Mouse (Mus musculus) erythroblast, embryonic 14.5 days (primary cell): ENCODE results near the gene Gemin6. TPM values are rescaled to one million over a fixed set of nuclear protein-coding genes. Genes with fewer than 3 reads are reported as not detected.
A peak's percentile ranks its signal among the peaks of the same experiment; 100 is the strongest.
"Not testable (repeated sequence)": the region's sequence is repeated elsewhere in the genome, so short reads cannot be mapped to it uniquely, and the experiment has no call there.

Source experiments
- H3K27me3 ChIP-seq: 2 replicates; pipeline ENCODE4 v1.6.1; 2012; ENCODE audit warnings: inconsistent platforms; ENCODE audit not compliant: control insufficient read depth
- H3K36me3 ChIP-seq: 2 replicates; pipeline ENCODE4 v1.6.1; 2012; ENCODE audit warnings: mild to moderate bottlenecking, inconsistent platforms; ENCODE audit not compliant: control insufficient read depth
- H3K4me1 ChIP-seq: 2 replicates; pipeline ENCODE4 v1.6.1; 2012; ENCODE audit warnings: inconsistent platforms; ENCODE audit not compliant: control insufficient read depth
- H3K4me3 ChIP-seq: replicated peaks from 2 replicates; pipeline ENCODE3; 2012; ENCODE audit warnings: moderate library complexity, mild to moderate bottlenecking, inconsistent platforms
- H3K9me3 ChIP-seq: 2 replicates; pipeline ENCODE4 v1.6.1; 2012; ENCODE audit warnings: low read length, inconsistent platforms, mixed read lengths; ENCODE audit not compliant: control insufficient read depth
- GATA1 ChIP-seq: IDR thresholded peaks from 2 replicates; pipeline ENCODE4 v1.6.1; 2012; ENCODE audit warnings: low read length, inconsistent platforms, mixed read lengths
- TAL1 ChIP-seq: IDR thresholded peaks from 3 replicates; pipeline ENCODE4 v1.6.1; 2012; ENCODE audit warnings: low read length, inconsistent platforms, mixed read lengths
- polyA plus RNA-seq: library from polyadenylated mRNA; stranded (reverse); fragments of >175 nt; gene quantifications from 2 replicates; pipeline ENCODE4 v1.2.3, GENCODE M21; 2012

The Gemin6 gene
- polyA plus RNA-seq = not detected in 2 replicates

- H3K9me3 ChIP-seq = no peaks in the 10 kb centered on the region
- H3K27me3 ChIP-seq = no peaks in the 10 kb centered on the region
- H3K4me3 ChIP-seq = peak within 1 kb of the TSS; percentile 76
- TF ChIP-seq GATA1 = no peak
- TF ChIP-seq TAL1 = no peak
- peaks cover 16% of the 10 kb centered on the region for H3K36me3 ChIP-seq
- peaks cover 27% of the 10 kb centered on the region for H3K4me1 ChIP-seq
Measured at GRCm38 (mm10) chr17:80224326-80225116, at the start of gene Gemin6. Gene Gemin6, plus strand, starts transcription at chr17:80224441.

- Histone ChIP-seq H3K4me3 (no peak overlapping the region), H3K36me3 (no peaks in the 10 kb centered on the region)
Measured at GRCm38 (mm10) chr17:80174699-80175385, 49.4 kb upstream of the Gemin6 start.

GRCm38 (mm10) chr17:80175386-80175739 lies 48.9 kb upstream of the Gemin6 start:
- no peaks in the 10 kb centered on the region for H3K36me3 ChIP-seq
- no peaks in the 10 kb centered on the region for H3K4me1 ChIP-seq
- no peak overlapping the region for H3K4me3 ChIP-seq
- H3K9me3 ChIP-seq = no peaks in the 10 kb centered on the region
- no peak for TF ChIP-seq GATA1
- no peak for TF ChIP-seq TAL1
- peaks cover 3% of the 10 kb centered on the region; the same call in 1 of the 2 replicates for H3K27me3 ChIP-seq

More at GRCm38 (mm10) chr17:80174699-80175385, 49.4 kb upstream of the Gemin6 start:
- Histone ChIP-seq H3K9me3 (no peaks in the 10 kb centered on the region), H3K4me1 (no peaks in the 10 kb centered on the region), H3K27me3 (peaks cover 3% of the 10 kb centered on the region; the same call in 1 of the 2 replicates)
- TF ChIP-seq GATA1 = no peak
- no peak for TF ChIP-seq TAL1

GRCm38 (mm10) chr17:80175966-80176365 lies 48.3 kb upstream of the Gemin6 start:
- H3K4me1 ChIP-seq = no peaks in the 10 kb centered on the region
- H3K36me3 ChIP-seq = no peaks in the 10 kb centered on the region
- peaks cover 3% of the 10 kb centered on the region; the same call in 1 of the 2 replicates for H3K27me3 ChIP-seq
- H3K9me3 ChIP-seq = no peaks in the 10 kb centered on the region
- TF ChIP-seq TAL1 = no peak
- no peak for TF ChIP-seq GATA1
- H3K4me3 ChIP-seq = no peak overlapping the region

- H3K4me1 ChIP-seq, H3K27me3 ChIP-seq: not testable (repeated sequence)
Measured at GRCm38 (mm10) chr17:80178846-80179245, 45.4 kb upstream of the Gemin6 start.

GRCm38 (mm10) chr17:80179959-80180358 lies 44.3 kb upstream of the Gemin6 start:
- no peak overlapping the region for H3K4me3 ChIP-seq
- no peaks in the 10 kb centered on the region for H3K4me1 ChIP-seq
- no peaks in the 10 kb centered on the region for H3K27me3 ChIP-seq
- H3K9me3 ChIP-seq = no peaks in the 10 kb centered on the region
- TF ChIP-seq GATA1 (no peak), TAL1 (no peak)
- no peaks in the 10 kb centered on the region; the same call in 1 of the 2 replicates for H3K36me3 ChIP-seq

More at GRCm38 (mm10) chr17:80178846-80179245, 45.4 kb upstream of the Gemin6 start:
- H3K4me3 ChIP-seq, H3K9me3 ChIP-seq, H3K36me3 ChIP-seq: not testable (repeated sequence)

- Histone ChIP-seq H3K4me1 (no peaks in the 10 kb centered on the region), H3K4me3 (no peak overlapping the region), H3K27me3 (no peaks in the 10 kb centered on the region), H3K36me3 (no peaks in the 10 kb centered on the region; the same call in 1 of the 2 replicates), H3K9me3 (no peaks in the 10 kb centered on the region)
- no peak for TF ChIP-seq TAL1
- no peak for TF ChIP-seq GATA1
Measured at GRCm38 (mm10) chr17:80180468-80180867, 43.8 kb upstream of the Gemin6 start.

GRCm38 (mm10) chr17:80183615-80184014 lies 40.6 kb upstream of the Gemin6 start:
- Histone ChIP-seq H3K27me3 (no peaks in the 10 kb centered on the region), H3K4me1 (no peaks in the 10 kb centered on the region), H3K4me3 (no peak overlapping the region), H3K36me3 (no peaks in the 10 kb centered on the region; the same call in 1 of the 2 replicates), H3K9me3 (peaks cover 4% of the 10 kb centered on the region)
- TF ChIP-seq TAL1 (no peak), GATA1 (no peak)

- no peaks in the 10 kb centered on the region for H3K27me3 ChIP-seq
- no peak for TF ChIP-seq TAL1
- TF ChIP-seq GATA1 = no peak
- H3K4me3 ChIP-seq = no peak overlapping the region
- H3K9me3 ChIP-seq = no peaks in the 10 kb centered on the region
- H3K4me1 ChIP-seq = no peaks in the 10 kb centered on the region
- H3K36me3 ChIP-seq = peaks cover 33% of the 10 kb centered on the region
Measured at GRCm38 (mm10) chr17:80193075-80193474, 31.2 kb upstream of the Gemin6 start.
